Mouse (Mus musculus) liver, embryonic 15.5 days (tissue): ENCODE measurements around the gene Bola1. TPM values are rescaled to one million over a fixed set of nuclear protein-coding genes. Genes with fewer than 3 reads are reported as not detected.

Source experiments
- ATAC-seq: fragments of 200-750 bp; cut with Nextera tagmentation; 2 replicates; pipeline ENCODE4 v1.8.0; 2017; ENCODE audit warnings: moderate number of reproducible peaks, mild to moderate bottlenecking, moderate library complexity; ENCODE audit not compliant: insufficient read depth
- H3K27ac ChIP-seq: fragments of 300-500 bp; sonication (generic); replicated peaks from 2 replicates; pipeline ENCODE4 v1.5.1; 2015; ENCODE audit warnings: mild to moderate bottlenecking, inconsistent platforms
- H3K27me3 ChIP-seq: fragments of 300-500 bp; sonication (generic); 2 replicates; pipeline ENCODE4 v1.6.1; 2015; ENCODE audit warnings: mild to moderate bottlenecking, inconsistent platforms
- H3K36me3 ChIP-seq: fragments of 300-500 bp; sonication (generic); replicated peaks from 2 replicates; pipeline ENCODE4 v1.6.1; 2015; ENCODE audit warnings: moderate library complexity, mild to moderate bottlenecking, inconsistent platforms
- H3K4me1 ChIP-seq: fragments of 300-500 bp; sonication (generic); replicated peaks from 2 replicates; pipeline ENCODE4 v1.6.1; 2015; ENCODE audit warnings: inconsistent platforms
- H3K4me2 ChIP-seq: fragments of 300-500 bp; sonication (generic); 2 replicates; pipeline ENCODE4 v1.6.1; 2015; ENCODE audit warnings: moderate library complexity, mild to moderate bottlenecking, inconsistent platforms
- H3K4me3 ChIP-seq: fragments of 300-500 bp; sonication (generic); replicated peaks from 2 replicates; pipeline ENCODE4 v1.5.1; 2015; ENCODE audit warnings: mild to moderate bottlenecking, inconsistent platforms
- H3K9ac ChIP-seq: fragments of 300-500 bp; sonication (generic); 2 replicates; pipeline ENCODE4 v1.6.1; 2015; ENCODE audit warnings: moderate library complexity, mild to moderate bottlenecking, inconsistent platforms
- H3K9me3 ChIP-seq: fragments of 300-500 bp; sonication (generic); replicated peaks from 2 replicates; pipeline ENCODE4 v1.6.1; 2016; ENCODE audit warnings: inconsistent platforms
- WGBS: fragments of 180-500 bp; shearing (Covaris S2); methylation state at CpG from one replicate; pipeline ENCODE4 v1.1.7; 2015; ENCODE audit warnings: mixed read lengths; ENCODE audit not compliant: insufficient replicate concordance; 5-methylcytosine and 5-hydroxymethylcytosine counted together
- polyA plus RNA-seq: library from polyadenylated mRNA; unstranded; fragments of >200 nt; fragmentation: Nextera tagmentation; extraction: Ambion mirVana; gene quantifications from 2 replicates; pipeline ENCODE4 v1.2.1, GENCODE M21; 2015

The Bola1 gene
- polyA plus RNA-seq, 1 experiment from 2014 or later: 34.6 TPM

- no peaks in the 10 kb centered on the region for H3K27me3 ChIP-seq
- H3K27ac ChIP-seq: peak overlapping the region; percentile 95
- peak overlapping the region; percentile 65 for H3K4me3 ChIP-seq
- 66% methylated on average over 4 of the region's 4 CpGs for WGBS
- H3K4me2 ChIP-seq: peak overlapping the region; percentile 75
- H3K9me3 ChIP-seq: no peaks in the 10 kb centered on the region
- H3K36me3 ChIP-seq: no peaks in the 10 kb centered on the region
- no peak for ATAC-seq
- peaks cover 38% of the 10 kb centered on the region for H3K4me1 ChIP-seq
- H3K9ac ChIP-seq: peak overlapping the region; percentile 77
Measured at GRCm38 (mm10) chr3:96236834-96237334, 17.4 kb upstream of the Bola1 start.

GRCm38 (mm10) chr3:96235836-96236235 is 16.3 kb upstream of the Bola1 start:
- Histone ChIP-seq H3K4me2 (peak overlapping the region; percentile 75), H3K27me3 (no peaks in the 10 kb centered on the region), H3K9me3 (no peaks in the 10 kb centered on the region), H3K27ac (peak overlapping the region; percentile 95), H3K4me3 (peak overlapping the region; percentile 65), H3K36me3 (no peaks in the 10 kb centered on the region), H3K9ac (peak overlapping the region; percentile 19), H3K4me1 (peaks cover 32% of the 10 kb centered on the region)
- 75% methylated on average over 3 of the region's 3 CpGs for WGBS
- ATAC-seq: no peak

GRCm38 (mm10) chr3:96234914-96235313 is 15.4 kb upstream of the Bola1 start:
- H3K27ac ChIP-seq: peak overlapping the region; percentile 95; the same call in 1 of the 2 replicates
- peaks cover 30% of the 10 kb centered on the region for H3K4me1 ChIP-seq
- H3K36me3 ChIP-seq: no peaks in the 10 kb centered on the region
- 72% methylated on average over 2 of the region's 2 CpGs for WGBS
- no peaks in the 10 kb centered on the region for H3K27me3 ChIP-seq
- no peak overlapping the region for H3K9ac ChIP-seq
- no peak for ATAC-seq
- 0 out of 2 replicates have a peak overlapping the region, but pooled peaks have one; percentile 65 for H3K4me3 ChIP-seq
- no peak overlapping the region for H3K4me2 ChIP-seq
- no peaks in the 10 kb centered on the region for H3K9me3 ChIP-seq

DNA sequence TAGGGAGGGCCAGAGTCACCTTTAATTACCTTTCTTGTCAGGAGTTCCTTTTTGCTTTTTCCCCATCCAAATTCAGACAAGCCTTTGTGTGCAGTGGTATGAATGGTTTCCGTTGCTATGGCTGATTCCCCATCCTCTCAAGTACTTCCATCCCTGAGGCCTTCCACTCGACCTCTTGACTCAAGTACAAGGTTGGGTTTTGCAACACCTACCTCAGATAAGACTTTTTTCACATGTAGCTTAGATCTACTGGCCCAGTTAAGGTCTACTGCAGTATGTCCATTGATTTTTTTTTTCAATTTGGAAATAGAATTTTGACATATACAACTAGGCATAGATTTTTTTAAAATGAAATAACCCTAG is 12.2 kb upstream of the Bola1 start:
- Histone ChIP-seq H3K9ac (no peak overlapping the region), H3K4me1 (peaks cover 22% of the 10 kb centered on the region), H3K27ac (no peak overlapping the region), H3K4me3 (no peak overlapping the region), H3K36me3 (no peaks in the 10 kb centered on the region), H3K27me3 (no peaks in the 10 kb centered on the region), H3K4me2 (no peak overlapping the region), H3K9me3 (no peaks in the 10 kb centered on the region)
- 38% methylated on average over 2 of the region's 2 CpGs for WGBS
- ATAC-seq: no peak

GRCm38 (mm10) chr3:96230910-96231757 is 11.6 kb upstream of the Bola1 start:
- no peaks in the 10 kb centered on the region for H3K36me3 ChIP-seq
- peaks cover 22% of the 10 kb centered on the region for H3K4me1 ChIP-seq
- ATAC-seq: no peak
- H3K27me3 ChIP-seq: no peaks in the 10 kb centered on the region
- no peak overlapping the region for H3K9ac ChIP-seq
- H3K9me3 ChIP-seq: no peaks in the 10 kb centered on the region
- WGBS: 60% methylated on average over 4 of the region's 4 CpGs
- no peak overlapping the region for H3K4me3 ChIP-seq
- no peak overlapping the region for H3K27ac ChIP-seq
- no peak overlapping the region for H3K4me2 ChIP-seq

GRCm38 (mm10) chr3:96230404-96230803 is 10.9 kb upstream of the Bola1 start:
- no peaks in the 10 kb centered on the region for H3K36me3 ChIP-seq
- 24% methylated on average over 2 of the region's 2 CpGs for WGBS
- no peak overlapping the region for H3K4me3 ChIP-seq
- ATAC-seq: no peak
- no peak overlapping the region for H3K27ac ChIP-seq
- no peak overlapping the region for H3K4me2 ChIP-seq
- H3K27me3 ChIP-seq: no peaks in the 10 kb centered on the region
- H3K9me3 ChIP-seq: no peaks in the 10 kb centered on the region
- no peak overlapping the region for H3K9ac ChIP-seq
- peaks cover 25% of the 10 kb centered on the region for H3K4me1 ChIP-seq

GRCm38 (mm10) chr3:96228828-96229227 is 9.3 kb upstream of the Bola1 start:
- Histone ChIP-seq H3K4me1 (peaks cover 37% of the 10 kb centered on the region), H3K27ac (no peak overlapping the region), H3K27me3 (no peaks in the 10 kb centered on the region), H3K9ac (no peak overlapping the region), H3K4me2 (no peak overlapping the region), H3K4me3 (no peak overlapping the region), H3K36me3 (no peaks in the 10 kb centered on the region), H3K9me3 (no peaks in the 10 kb centered on the region)
- WGBS: 64% methylated on average over 2 of the region's 2 CpGs
- no peak for ATAC-seq

DNA sequence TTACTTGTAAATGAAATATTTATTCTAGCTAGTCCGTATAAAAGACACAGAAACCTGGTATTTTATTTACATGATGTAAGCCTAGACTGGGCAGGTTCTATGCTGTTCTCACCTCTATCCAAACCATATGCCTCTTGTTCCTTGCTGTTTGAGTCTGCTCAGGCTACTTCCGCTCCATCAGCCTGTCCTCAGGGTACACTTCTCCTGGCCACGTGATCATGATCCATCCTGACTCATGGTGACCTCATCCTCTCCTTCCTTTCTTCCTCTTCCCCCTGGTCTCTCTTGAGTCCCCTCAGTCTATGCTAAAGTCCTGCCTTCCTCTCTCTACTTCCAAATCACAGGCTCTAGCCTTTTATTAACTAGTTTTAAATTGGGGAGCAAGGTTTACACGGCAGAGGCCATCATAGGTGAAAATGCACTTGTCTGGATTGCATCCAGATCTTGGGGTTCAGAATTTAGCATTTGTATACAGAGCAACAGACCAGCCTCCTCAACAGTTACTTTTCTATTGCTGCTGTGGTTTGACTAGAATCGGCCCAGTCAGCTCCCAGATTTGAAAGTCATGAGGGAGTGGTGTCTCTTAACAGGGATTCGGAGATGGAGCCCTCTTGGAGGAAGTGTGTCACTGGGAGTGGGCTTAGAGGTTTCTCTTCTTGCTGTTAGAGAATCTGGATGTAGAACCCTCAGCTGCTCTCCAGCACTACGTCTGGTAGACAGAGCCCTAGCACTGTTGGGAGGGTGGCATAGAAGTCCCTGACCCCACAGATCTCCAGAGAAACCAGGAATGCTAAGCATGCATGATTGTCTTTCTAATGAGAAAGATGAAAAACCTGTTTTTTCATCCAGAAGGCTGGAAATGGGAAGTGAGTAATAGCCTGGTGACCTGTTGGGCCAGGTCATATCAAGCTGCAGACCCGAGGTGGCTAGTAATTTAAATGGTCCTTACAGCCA is 7.5 kb upstream of the Bola1 start:
- 59% methylated on average over 8 of the region's 8 CpGs for WGBS
- Histone ChIP-seq H3K27ac (no peak overlapping the region), H3K9me3 (no peaks in the 10 kb centered on the region), H3K4me1 (peaks cover 54% of the 10 kb centered on the region), H3K36me3 (no peaks in the 10 kb centered on the region), H3K27me3 (no peaks in the 10 kb centered on the region), H3K4me2 (no peak overlapping the region), H3K9ac (no peak overlapping the region), H3K4me3 (no peak overlapping the region)
- ATAC-seq: no peak

- peak overlapping the region; percentile 41 for H3K9ac ChIP-seq
- no peak for ATAC-seq
- WGBS: 53% methylated on average over 2 of the region's 2 CpGs
- no peaks in the 10 kb centered on the region for H3K9me3 ChIP-seq
- H3K36me3 ChIP-seq: no peaks in the 10 kb centered on the region
- H3K27ac ChIP-seq: peak overlapping the region; percentile 45
- H3K27me3 ChIP-seq: no peaks in the 10 kb centered on the region
- peaks cover 50% of the 10 kb centered on the region for H3K4me1 ChIP-seq
- peak overlapping the region; percentile 88 for H3K4me2 ChIP-seq
- H3K4me3 ChIP-seq: peak overlapping the region; percentile 64
Measured at GRCm38 (mm10) chr3:96225421-96225820, 5.9 kb upstream of the Bola1 start.

DNA sequence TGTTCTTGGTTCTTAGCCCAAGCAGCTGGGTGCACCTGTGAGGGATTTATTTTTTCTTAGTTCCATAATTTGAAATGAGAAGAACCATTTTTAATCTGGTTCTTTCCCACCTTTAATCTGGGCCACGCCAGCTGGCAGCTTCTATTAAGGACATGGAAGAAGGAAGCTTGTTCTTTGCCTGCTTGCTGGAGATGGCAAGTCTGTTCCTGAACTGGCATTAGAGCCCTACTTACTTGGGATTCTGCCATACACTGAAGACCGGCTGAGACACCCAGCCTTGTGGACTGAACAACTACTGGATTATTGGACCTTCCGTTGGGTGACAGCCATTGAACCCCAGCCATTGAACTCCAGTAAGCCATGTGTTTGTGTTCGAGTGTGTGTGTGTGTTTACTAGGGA is 3.3 kb upstream of the Bola1 start:
- no peaks in the 10 kb centered on the region for H3K27me3 ChIP-seq
- H3K9ac ChIP-seq: peak overlapping the region; percentile 84
- peak overlapping the region; percentile 100 for H3K27ac ChIP-seq
- H3K4me3 ChIP-seq: peak overlapping the region; percentile 64
- peaks cover 60% of the 10 kb centered on the region for H3K4me1 ChIP-seq
- ATAC-seq: no peak
- no peaks in the 10 kb centered on the region for H3K9me3 ChIP-seq
- no peaks in the 10 kb centered on the region for H3K36me3 ChIP-seq
- H3K4me2 ChIP-seq: peak overlapping the region; percentile 88
- 85% methylated on average over 4 of the region's 4 CpGs for WGBS

DNA sequence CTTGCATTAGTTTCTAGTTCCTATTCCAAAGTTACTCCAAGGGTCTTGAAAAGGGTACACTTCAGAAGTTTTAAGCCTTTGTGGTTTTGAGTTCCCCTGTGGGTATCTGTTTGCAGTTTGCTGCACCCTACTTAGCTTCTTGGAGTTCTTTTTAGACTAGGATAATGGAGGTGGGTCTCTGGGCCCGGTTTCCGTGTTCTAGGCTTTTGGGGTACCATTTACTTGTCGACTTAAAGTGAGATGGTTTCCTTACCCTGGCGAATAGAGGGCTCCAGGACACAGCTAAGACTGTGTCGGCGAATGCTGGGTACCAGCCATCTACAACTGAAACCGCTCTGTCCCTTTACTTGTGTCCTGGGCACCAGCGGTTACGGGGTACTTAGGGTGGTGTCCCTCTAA is 2.1 kb upstream of the Bola1 start:
- H3K4me1 ChIP-seq: peaks cover 59% of the 10 kb centered on the region
- WGBS: 15% methylated on average over 9 of the region's 9 CpGs
- H3K4me3 ChIP-seq: peak overlapping the region; percentile 64
- no peak for ATAC-seq
- peak overlapping the region; percentile 100 for H3K27ac ChIP-seq
- no peaks in the 10 kb centered on the region for H3K36me3 ChIP-seq
- H3K4me2 ChIP-seq: peak overlapping the region; percentile 88
- peak overlapping the region; percentile 84 for H3K9ac ChIP-seq
- H3K27me3 ChIP-seq: no peaks in the 10 kb centered on the region
- no peaks in the 10 kb centered on the region for H3K9me3 ChIP-seq
